Mouse (Mus musculus): ENCODE results near the gene Npr1.

Gene Npr1

DNA sequence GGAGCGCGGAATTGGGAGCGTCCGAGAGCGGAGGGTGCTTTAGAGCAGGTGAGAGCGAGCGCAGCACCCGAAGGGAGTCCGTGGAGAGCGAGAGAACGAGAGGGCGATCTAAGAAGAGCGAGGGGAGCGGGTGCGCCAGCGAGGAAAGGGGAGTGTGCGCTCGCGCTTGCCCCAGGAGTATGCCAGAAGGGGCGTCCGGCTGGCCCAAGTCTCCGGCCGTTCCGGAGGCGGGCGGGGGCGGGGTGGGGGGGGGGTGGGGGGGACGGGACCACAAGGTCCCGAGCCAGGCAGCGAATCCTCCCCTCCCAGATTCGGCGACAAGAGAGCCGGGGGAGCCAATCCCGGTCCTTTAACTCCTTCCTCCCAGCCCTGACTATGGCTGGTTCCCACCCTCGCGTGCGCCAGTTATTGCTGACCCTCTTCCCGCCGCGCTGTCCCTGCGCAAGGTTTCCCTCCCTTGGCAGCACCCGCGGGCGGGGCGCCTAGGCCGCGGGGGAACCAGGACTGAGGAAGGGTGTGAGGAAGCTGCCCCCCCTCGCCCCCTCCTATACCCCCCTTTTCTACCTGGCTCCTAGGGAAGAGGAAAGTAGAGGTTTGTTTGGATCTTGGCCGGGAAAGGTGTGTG is at the start of gene Npr1:
Gene Npr1, minus strand, starts transcription at position 181 of the 625 bp plus-strand sequence.
- in situ Hi-C loops (cut with MboI, MseI): loop anchor here in 1 of 2 experiments (5.0 kb wide), 1 partner anchor 48 kb away; no protein-coding TSS in a partner anchor

DNA sequence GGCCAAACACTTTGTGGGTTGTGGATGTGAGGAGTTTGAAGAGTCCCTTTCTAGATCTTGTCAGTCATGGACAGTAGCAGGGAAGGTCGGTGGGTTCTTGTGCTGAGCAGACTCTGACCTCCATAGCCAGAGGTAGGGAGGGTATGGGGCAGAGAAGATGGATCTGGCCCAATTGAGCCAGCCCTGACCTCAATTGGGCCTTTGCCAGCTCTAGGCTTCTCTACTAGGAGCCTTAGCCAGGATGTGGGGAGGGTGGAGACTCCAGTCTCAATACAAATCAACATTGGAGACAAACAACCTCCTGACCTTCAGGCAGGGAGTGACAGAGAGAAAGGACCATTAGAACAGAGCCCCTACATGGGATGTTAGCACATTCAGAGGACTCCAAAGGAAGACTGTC is 49.6 kb upstream of the Npr1 start:
- in situ Hi-C loops (cut with MboI, MseI): loop anchor here (5.0 kb wide), 1 partner anchor 97 kb away; the partner anchor contains the start of gene S100a6 (in 2 of the 2)

GRCm38 (mm10) chr3:90514691-90515090 is 49.0 kb upstream of the Npr1 start:
- in situ Hi-C loops (cut with MboI, MseI): loop anchor here (5.0 kb wide), 1 partner anchor 98 kb away; the partner anchor contains the start of gene S100a6 (in 2 of the 2)

- in situ Hi-C loops (cut with MboI, MseI): no loop called here
Measured at GRCm38 (mm10) chr3:90513796-90514590, 48.3 kb upstream of the Npr1 start, which contains the start of the genes S100a1 and S100a13. Gene S100a1 (minus strand): TSS chr3:90514392. Gene S100a13 (plus strand): TSS chr3:90514435.

DNA sequence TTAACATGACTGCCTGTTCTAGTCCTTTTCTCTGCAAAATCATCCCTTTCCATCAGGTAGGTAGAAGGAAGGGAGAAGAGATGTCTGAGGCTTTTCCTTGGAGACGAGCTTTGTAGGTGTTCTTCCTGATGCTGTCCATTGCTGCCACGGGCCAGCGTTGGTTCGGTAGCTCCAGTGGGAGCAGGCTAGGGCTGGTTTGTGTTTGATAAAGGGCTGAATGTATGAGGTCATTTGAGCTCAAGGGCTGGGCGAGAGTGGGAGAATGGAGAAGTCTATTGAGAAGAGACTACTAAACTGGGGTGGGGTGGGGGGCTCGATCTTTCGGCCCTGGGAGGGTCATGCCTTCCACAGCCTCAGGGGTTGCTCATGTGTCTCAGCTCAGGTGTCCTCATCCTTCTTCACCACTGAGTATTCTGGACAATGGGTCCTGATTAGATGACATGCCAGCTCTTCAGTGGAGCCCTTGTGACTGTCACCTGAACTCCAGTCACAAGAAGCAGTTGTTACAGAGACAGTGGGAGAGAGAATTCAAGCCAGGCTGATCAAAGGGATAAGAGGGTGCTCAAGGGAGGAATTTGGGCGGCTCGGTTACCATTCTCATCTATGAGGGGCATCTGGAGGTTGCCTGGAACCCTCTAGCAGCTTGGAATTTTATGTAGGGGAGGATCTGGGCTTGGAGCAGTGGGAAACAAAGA is 47.4 kb upstream of the Npr1 start:
- in situ Hi-C loops (cut with MboI, MseI): no loop called here

DNA sequence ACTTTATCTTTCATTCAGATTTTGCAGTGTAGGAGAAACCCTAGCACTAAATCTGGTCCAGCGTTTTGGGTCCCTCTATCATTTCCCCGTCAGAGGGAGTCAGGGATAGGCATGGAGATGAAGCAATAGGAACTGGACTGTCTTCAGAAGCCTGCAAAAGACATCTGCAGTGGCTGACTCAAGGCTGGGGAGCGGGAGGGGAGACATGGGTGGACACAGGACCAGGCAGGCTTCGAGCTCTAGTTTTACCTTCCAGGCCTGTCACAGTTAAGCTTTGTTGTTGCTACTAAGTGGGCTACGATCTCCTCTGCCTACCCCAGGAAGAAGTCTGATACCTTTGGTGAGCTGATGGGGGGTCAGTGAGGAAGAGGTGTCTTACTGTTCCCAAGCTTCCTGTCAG is 46.6 kb upstream of the Npr1 start:
- in situ Hi-C loops (cut with MboI, MseI): no loop called here

DNA sequence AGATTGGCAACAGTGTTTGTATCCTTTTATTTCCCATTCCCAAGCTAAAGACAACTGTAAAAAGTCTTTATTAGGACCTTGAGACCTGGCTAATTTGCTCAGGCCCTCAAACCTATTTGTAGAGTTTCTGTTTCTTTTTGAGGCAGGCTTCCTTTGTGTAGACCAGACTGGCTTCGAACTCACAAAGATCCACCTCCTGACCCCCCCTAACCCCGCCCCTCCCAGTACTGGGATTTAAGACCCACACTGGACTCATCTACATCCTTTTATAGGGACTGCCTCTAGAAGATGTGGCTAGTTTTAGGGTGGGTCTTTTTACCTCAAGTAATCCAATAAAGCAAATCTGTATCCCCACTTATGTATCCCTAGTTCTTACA is 44.1 kb upstream of the Npr1 start:
- in situ Hi-C loops (cut with MboI, MseI): no loop called here

DNA sequence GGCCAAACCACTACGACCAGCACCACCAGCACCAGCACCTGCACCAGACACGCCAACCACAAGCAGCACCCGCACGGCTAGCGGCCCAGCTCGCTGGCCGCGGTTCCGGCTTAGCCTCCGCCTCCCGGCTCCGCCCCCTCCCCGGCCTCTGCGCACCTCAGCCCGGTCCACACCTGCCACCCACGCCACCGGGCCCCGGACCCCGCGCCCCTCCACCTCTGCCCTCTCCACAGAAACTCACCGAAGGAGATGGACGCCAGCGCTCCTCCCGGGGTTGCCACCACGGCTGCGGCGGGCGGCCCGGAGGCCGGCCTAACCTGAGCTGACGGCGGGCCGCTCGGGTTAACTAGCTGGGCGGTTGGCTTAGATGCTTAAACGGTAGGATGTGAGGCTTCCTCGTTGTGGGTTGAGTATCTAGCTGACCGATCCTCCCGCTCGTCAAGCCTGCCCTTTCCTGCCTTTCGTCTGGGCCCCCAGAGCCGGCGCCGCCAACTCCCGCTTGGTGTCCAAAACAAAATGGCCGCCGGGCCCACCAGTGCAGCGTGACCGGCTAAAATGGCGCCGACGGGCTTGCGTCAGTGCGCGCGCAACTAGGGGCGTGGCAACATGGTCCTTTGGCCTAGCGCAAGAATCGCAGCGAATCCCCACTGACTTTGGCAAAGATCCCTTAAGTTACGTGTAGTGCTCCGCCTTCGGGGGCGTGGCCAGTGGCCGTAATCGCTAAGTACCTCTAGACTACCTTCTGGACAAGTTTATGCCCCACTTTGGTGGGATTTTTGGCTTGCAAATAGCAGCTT is 43.5 kb upstream of the Npr1 start, which contains the start of gene Chtop:
Gene Chtop, minus strand, starts transcription at position 549 of the 797 bp plus-strand sequence.
- in situ Hi-C loops (cut with MboI, MseI): no loop called here

GRCm38 (mm10) chr3:90508287-90508949 is 42.8 kb upstream of the Npr1 start:
- in situ Hi-C loops (cut with MboI, MseI): no loop called here

- in situ Hi-C loops (cut with MboI, MseI): no loop called here
Measured at GRCm38 (mm10) chr3:90506362-90506761, 40.7 kb upstream of the Npr1 start.

DNA sequence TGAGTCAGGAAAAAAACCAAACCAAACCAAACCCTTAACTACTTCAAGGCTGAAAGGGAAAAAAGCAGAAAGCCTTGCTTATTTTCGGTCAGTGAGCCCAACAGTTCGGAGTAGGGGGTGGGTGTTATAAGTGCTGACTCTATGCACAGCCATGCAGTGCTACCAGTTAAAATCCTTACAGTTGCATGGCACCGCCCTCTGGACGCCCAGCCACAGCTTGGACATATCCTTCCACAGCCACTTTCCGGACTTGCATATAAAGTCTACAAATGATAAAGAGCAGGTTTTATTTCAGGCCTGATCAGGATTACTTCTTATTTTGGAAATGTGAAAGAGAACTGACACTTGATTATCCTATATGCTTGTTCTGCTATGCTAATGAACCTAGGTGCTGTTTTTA is 39.5 kb upstream of the Npr1 start:
- in situ Hi-C loops (cut with MboI, MseI): no loop called here

DNA sequence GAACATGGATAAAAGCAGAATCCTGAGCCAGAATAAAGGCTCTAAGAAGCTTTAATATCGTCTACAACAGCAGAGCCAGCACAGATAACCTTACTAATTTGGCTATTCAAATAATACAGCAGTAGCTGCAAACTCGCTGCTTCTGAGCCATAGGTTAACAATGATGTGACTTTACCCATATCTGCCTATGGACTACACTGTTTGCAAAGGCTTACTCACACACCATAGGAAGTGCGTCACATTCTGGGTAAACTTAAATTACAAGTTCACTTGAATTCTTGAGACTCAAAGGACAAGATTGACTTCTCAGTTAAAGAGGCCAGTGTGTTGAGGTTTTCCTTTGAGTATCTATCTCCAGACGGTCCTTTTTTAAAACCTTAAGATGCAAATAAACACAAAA is 37.8 kb upstream of the Npr1 start:
- in situ Hi-C loops (cut with MboI, MseI): no loop called here

DNA sequence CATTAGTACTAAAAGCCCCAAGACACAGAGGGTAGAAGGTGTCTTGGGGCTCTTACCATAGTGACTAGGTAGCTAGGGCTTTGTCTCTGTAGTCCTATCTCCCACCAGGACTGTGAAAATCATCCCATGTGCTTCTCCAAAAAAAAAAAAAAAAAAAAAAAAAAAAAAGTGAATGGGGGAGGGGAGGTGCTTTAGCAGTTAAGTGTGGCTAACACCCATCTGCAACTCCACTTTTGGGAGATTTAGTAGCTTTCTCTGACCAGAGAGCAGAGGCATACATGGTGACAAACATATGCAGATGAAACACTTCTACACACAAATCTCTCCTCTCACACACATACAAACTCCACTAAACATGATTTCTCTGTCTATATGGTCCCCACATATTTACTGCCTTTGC is 31.9 kb upstream of the Npr1 start:
- in situ Hi-C loops (cut with MboI, MseI): loop anchor here in 1 of 2 experiments (10.0 to 25.0 kb wide), 2 partner anchors 1593 to 1810 kb away; partner anchors contain the start of gene Khdc4

DNA sequence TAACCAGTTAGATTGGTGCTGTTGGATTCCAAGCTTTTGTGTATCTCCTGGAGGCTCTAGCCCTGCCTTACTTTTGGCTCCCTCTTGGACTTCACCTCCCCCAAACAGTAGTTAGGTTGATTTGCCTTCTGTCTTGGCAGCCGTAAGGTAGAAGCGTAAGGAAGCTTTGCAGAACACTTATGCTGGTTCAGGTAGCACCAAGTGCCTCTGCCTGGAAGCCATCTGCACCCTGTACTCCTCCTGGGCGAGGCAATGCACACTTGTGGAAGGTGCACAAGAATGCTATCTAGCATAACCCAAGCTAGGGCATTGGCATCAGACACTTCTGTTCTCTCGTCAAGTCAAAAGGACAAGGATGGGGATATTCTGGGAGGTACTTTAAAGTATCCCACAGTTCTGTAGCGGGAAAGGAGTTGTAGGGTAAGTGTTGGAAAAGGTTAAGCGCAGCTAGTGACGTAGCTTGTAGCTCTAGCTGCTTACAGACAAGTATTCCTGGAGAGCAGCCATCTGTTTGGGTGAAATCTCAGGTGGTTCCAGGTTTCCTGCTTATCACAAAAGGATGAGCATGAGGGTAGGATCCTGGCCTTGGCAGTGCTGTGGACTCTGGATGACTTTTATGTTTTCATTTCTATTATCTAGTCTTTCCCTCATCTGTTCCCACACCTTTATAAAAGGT is 30.3 kb upstream of the Npr1 start:
- in situ Hi-C loops (cut with MboI, MseI): loop anchor here in 1 of 2 experiments (10.0 to 25.0 kb wide), 2 partner anchors 1591 to 1809 kb away; partner anchors contain the start of gene Khdc4

GRCm38 (mm10) chr3:90493831-90494540 is 28.3 kb upstream of the Npr1 start:
- in situ Hi-C loops (cut with MboI, MseI): loop anchor here (5.0 to 25.0 kb wide), 3 partner anchors 93 to 1807 kb away; partner anchors contain the start of gene Khdc4 (in 1 of the 2)

DNA sequence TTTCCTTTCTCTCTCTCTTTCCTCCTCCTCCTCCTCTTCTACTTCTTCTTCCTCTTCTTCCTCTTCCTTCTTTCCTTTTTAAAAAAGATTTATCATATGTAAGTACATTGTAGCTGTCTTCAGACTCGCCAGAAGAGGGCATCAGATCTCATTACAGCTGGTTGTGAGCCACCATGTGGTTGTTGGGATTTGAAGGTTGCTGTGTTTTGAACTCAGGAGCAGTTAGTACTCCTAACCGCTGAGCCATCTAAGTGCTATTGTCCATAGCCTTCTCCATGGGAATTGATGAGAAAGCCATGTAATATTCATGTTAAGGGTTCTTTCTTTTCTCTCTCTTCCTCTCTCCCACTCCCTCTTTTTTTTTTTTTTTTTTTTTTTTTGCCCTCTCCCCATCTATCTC is 25.7 kb upstream of the Npr1 start:
- in situ Hi-C loops (cut with MboI, MseI): loop anchor here (5.0 to 25.0 kb wide), 3 partner anchors 96 to 1804 kb away; partner anchors contain the start of gene Khdc4 (in 1 of the 2)

GRCm38 (mm10) chr3:90490696-90491256 is 25.1 kb upstream of the Npr1 start, which contains the start of gene Snapin:
Gene Snapin (minus strand): TSS chr3:90491033.
- in situ Hi-C loops (cut with MboI, MseI): loop anchor here (5.0 to 25.0 kb wide), 3 partner anchors 97 to 1803 kb away; partner anchors contain the start of gene Khdc4 (in 1 of the 2)

DNA sequence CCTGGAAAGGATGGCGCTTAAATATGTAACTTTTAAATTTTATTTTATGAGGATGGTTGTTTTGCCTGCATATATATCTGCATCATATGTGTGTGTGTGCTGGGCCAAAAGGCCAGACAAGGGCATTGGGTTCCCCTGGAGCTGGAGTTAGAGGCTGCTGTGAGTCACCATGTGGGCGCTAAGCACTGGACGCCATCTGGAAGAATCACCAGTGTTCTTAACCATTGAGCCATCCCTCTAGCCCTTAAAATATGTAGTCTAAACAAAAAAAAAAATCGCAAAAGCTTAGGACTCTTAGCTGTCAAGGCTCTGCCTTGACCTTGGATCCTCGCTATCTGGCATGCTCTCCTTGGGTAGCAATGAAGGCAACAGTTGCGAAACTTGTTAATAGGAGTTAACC is 22.9 kb upstream of the Npr1 start:
- in situ Hi-C loops (cut with MboI, MseI): loop anchor here in 1 of 2 experiments (25.0 kb wide), 1 partner anchor 1801 kb away; the partner anchor contains the start of gene Khdc4
